Mouse (Mus musculus): Measurements from ENCODE around the gene Maml1.

DNA sequence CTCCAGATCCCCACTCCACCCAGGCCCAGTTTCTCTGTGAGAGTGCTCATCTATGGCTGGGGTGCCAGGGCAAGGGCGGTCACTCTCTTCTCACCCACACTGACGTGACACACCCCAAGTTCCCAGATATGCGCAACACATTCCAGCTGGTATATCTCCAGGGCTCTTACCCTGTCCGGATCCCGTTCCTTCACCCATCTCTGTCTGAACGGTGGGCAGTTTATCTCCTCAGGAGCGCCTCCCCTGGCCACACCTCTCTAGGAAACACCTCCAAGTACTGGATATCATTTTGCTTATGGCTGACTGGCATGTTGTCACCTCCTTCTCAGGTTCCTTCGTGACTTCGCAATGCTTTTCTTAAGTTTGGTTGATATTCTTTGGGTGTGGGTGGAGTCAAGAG is 76.5 kb downstream of the Maml1 start:
- TF ChIP-seq CTCF (IDR thresholded peaks at IDR 0.05; ENCODE audit: low read depth, low read length) (no peak), POLR2A (IDR thresholded peaks at IDR 0.05; ENCODE audit: insufficient read depth, low read length) (no peak)

Measured in ES-Bruce4 (cell line).